Mouse (Mus musculus): ENCODE results near the gene Gm21962.

- no peak for TF ChIP-seq POLR2A (IDR thresholded peaks at IDR 0.05; ENCODE audit: borderline replicate concordance, control insufficient read depth, low read depth, low read length)
- no peak for TF ChIP-seq CTCF (IDR thresholded peaks at IDR 0.05; ENCODE audit: control insufficient read depth, insufficient read depth, low read length)
These were observed 22.2 kb upstream of the Gm21962 start for GRCm38 (mm10) chr3:137649112-137649511.
